Mouse (Mus musculus) NIH3T3 (cell line): Measurements from ENCODE around the gene Foxf1.

ENCODE experiments used
- DNase-seq: peaks from one replicate; pipeline ENCODE4 v3.0.0-alpha.2; 2012; ENCODE audit warnings: low read depth

Gene Foxf1

DNA sequence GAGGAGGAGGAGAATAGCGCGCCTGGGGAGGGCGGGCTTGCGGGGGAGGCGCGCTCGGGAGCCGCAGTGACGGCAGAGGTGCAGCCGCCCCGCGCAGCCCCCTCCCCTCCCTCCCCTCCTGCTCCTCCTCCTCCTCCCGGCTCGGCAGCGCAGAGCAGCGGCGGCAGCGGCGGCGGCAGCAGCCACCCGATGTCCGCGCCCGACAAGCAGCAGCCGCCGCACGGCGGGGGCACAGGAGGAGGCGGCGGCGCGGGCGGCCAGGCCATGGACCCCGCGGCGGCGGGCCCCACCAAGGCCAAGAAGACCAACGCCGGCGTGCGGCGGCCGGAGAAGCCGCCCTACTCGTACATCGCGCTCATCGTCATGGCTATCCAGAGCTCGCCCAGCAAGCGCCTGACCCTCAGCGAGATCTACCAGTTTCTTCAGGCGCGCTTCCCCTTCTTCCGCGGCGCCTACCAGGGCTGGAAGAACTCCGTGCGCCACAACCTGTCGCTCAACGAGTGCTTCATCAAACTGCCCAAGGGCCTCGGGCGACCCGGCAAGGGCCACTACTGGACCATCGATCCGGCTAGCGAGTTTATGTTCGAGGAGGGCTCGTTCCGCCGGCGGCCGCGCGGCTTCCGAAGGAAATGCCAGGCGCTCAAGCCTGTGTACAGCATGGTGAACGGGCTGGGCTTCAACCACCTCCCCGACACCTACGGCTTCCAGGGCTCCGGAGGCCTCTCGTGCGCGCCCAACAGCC, at the start of gene Foxf1:
Gene Foxf1, plus strand, starts transcription at position 177 of the 742 bp plus-strand sequence.
- peak; percentile 55 for DNase-seq

DNA sequence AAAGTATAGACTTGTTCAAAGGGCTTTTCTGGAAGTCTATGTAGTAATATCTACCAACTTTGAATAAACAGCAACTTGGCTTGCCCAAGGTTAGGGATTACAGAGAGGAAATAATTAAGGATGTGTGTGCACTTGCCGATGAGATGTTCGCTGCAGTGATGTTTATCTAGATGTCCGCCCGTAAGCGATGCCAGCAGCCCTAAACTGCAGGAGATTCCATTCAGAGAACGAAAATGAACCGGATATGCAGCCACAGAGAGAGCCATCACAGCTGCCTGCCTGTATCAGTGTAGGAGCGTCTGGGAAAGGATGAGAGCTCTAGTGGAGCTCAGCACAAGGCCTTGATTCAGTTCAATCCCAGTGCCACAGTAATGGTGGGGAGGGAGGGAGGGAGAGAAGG, 48.6 kb upstream of the Foxf1 start:
- no peak for DNase-seq

- no peak for DNase-seq
These were observed 40.3 kb upstream of the Foxf1 start for GRCm38 (mm10) chr8:121043719-121044440.

- DNase-seq: peak; percentile 11
These were observed 36.7 kb upstream of the Foxf1 start for GRCm38 (mm10) chr8:121047441-121047840.

GRCm38 (mm10) chr8:121058081-121058480, 26.1 kb upstream of the Foxf1 start:
- no peak for DNase-seq

DNA sequence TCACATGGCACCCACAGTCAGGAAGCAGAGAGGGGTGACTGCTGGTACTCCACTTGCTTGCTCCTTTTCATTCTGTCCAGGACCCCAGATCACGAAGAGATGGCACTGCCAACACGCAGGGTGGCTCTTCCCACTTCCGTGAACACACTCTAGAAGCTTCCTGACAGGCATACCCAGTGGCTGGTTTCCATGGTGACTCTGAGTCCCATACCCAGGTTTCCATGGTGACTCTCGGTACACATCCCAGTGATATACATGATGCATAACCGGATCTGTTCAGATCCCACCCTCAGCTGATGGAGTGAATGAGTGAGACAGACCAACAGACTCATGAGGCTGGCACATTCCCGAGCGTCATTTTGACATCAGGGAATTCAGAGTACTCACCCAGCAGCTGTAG, 25.1 kb upstream of the Foxf1 start:
- DNase-seq: no peak

DNA sequence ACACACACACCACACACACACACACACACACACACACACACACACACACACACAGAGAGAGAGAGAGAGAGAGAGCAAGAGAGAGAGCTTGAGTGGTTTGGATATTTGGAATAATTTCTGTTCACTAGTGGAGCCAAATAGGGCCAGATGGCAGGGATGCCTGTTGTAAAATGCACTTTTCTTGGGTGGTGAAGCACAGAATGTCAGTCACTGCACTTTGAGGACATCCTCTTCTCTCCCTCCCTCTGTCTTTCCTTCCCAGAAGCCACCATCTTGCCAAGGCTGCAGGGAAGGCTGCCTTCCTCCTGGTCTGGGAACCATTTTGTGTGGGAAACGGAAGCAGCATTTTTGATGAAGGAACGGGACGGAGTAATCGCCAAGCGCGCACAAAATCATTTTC, 21.7 kb upstream of the Foxf1 start:
- DNase-seq: no peak

DNA sequence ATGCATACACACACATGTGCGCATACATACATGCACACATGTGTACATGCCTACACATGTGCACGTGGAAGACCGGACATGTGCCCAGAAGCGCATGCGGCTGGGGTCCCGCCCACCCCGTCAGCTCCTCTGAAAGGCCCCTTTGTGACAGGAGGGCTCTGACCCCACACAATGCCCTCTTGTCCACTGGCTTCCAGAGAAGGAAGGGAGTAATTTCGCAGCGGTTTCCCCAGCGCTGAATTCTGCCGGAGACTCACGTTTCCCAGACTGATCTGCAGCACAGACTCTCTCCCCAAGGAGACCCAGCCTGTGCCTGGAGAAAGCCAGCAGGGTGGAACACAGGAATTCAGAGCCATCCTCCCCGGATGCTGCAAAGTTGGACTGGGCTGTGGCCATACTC, 20.5 kb upstream of the Foxf1 start:
- no peak for DNase-seq

DNA sequence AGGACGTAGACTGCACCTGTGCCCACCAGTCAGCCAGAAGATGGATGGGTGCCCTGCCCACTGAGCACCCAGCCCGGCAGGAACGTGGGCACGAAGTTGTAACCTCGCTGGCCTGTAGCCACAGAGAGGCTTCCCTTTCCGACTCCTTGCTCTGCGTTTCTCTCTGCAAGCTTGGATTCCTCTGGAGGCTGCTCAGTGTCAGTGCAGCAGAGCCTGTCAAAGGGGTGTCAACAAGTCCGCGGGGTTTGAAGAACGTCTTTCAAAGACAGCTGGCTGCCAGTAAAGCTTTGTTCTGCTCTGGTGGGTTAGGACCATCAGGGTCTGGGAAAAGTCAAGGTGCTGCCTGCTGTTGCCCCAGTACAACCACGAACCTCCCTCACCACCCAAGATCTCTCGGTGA, 12.7 kb upstream of the Foxf1 start:
- DNase-seq: no peak

DNA sequence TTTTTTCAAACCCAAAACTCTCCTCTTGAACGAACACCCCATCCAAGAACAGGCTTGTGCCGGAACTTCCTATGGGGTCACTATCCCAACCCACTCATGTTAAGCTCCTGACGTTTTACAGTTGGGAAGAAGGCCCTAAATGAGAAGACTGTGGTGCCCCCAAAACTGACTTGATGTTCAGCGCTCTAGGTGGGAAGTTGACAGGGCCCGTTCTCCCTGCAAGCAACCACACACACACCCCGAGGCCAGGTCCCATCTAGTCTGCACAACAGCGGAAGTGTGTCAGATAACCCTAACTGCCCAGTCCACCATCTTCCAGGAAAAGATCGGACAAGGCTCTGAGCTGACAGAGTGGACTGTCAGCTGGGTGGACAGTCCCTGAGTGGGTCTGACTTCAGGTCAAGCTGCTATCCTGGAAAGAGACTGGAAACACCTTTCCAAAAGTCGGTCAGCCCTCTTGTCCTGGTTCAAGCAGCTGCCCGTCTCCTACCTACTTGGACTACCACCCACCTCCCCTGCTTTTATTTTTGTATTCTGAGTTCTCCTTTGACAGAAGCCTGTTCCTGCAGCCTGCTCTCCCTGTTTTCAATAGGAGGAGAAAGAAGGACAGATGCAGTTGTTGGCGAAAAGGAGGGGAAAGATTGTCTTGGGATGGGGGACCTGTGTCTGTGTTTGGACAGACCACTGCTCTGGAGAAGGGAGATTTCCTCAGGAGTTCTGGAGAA, 11.6 kb upstream of the Foxf1 start:
- no peak for DNase-seq

DNA sequence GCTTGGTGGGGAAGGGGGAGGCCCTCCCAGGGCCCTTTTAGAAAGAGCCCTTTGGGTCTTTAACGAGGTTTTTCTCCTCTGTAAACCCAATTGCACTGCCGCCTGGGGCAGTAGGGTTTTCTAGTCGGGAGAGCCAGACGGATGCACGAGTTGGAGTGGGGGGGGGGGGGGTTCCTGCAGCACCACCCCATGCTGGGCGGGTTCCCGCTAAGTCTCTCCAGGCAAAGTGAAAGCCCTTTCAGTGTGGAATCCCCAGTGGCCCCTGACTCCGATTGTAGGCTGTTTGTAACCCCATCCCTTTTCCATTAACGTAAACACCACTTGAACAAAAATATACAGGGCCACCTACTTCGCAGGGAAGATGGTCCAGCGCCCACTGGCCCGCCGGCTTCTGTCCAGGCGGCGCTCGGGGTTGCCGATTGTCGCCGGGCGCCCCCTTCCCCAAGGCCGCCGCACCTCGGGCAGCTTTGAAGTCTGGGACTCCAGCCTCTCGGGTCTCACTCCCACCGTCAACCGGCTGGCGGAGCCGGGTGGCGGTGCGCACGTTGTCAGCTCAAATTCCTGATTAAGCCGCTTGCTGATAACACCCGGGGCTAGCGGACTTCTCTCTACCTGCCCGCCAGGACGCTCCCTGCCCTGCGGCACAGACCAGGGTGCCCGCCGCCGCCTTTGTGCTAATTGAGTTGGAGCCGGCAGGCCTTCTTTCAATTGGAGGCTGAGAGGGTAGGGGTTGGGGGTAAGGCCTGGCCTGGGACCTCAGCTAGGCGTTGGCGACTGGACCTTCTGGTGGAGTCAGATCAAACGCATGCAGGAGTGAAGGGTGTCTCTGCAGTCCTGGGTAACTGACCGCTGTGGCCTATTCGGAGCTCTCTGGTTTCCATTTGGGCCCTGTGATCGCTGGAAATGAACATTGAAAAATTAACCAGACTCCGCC, 10.7 kb upstream of the Foxf1 start:
- DNase-seq: no peak

DNA sequence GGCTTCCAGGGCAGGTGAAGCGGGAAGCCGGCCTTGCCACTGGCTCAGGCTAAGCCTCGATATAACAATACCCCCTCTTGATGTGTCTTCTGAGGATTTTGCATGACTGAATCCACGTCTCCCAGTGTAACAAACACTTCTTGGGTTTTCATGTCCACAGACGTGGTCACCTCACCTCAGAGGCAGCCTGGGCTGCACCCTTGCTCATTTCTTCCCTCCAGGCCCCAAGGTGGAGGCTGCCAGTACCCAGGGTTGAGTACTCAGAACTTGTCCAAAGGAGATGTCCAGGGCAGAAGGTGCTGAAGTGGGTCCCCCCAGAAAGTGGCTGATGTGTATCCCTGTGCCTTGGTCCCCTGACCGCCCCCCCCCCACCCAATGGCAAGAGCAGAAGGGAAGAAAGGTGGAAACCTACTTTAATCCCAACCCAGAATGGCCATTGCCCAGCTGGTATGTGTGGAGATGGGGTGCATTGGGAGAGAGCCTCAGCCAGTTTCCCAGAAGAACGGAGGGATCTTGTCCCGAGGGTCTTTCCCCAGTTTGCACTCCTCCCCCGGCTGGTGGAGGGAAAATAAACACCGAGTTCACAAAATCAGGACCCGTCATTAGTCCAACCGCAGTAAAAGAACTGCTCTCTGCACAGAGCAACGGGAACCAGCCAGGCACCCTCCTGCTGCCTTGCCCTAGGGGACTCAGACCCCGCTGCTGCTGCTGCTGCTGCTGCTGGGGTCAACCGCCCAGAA, 9.9 kb upstream of the Foxf1 start:
- no peak for DNase-seq

GRCm38 (mm10) chr8:121074848-121075145, 9.4 kb upstream of the Foxf1 start:
- DNase-seq: no peak

DNA sequence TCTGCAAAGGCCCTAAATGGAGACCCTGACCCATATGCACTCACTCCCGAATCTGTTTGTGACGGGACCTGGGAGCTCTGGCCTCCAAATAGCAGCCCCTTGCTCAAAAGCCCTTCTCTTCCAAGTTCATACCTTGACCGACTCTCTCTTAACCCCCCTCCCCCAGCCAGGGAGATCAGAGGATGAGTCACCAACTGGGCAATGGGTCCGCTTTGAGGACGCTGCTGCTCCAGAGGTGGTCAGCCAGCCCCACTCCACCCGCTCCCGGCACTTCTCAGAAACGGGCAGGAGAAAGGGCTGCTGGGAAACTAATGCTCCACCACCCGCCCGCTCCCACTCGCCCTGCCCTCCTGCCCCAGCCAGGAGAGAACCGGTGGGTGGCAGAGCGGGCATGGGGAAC, 8.2 kb upstream of the Foxf1 start:
- DNase-seq: no peak

DNA sequence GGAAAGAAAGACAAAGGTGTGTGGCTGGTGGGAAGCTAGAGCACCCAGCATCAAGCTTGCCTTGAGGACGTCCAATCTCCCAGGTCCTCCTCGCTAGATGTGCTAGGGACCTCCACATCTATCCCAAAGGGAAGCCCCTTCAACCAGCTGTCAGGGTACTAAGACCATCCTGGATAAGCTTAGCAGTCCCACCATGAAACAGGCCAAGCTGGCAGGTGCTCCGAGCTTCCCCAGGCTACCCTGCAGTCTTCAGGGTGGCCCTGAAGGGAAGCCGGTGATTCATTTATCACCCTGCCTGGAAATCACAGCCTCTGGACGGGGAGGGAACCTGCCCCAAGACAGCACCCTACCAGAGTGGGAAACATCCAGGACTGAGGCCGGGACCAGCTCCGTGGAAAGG, 7.6 kb upstream of the Foxf1 start:
- no peak for DNase-seq

GRCm38 (mm10) chr8:121078721-121079120, 5.5 kb upstream of the Foxf1 start:
- DNase-seq: no peak

GRCm38 (mm10) chr8:121079201-121079600, 5.0 kb upstream of the Foxf1 start:
- no peak for DNase-seq

DNA sequence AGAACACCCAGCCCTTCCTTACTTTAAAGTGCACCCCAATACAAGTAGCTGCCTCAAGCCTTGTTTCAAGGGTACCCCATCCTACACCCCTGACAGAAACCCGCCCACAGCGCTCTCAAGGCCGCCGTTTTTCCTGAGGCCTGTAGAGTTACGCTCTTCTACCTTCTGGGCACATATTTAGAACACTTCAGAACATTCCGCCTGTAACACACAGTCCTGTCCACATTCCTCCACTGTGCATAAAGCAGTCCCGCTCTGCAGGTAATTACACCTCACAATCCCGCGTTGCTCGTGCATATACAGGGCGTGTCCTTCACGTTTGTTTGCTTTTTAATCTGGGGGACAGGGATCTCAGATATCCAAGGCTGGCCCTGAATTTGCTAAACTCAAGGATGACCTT, 4.2 kb upstream of the Foxf1 start:
- no peak for DNase-seq

DNA sequence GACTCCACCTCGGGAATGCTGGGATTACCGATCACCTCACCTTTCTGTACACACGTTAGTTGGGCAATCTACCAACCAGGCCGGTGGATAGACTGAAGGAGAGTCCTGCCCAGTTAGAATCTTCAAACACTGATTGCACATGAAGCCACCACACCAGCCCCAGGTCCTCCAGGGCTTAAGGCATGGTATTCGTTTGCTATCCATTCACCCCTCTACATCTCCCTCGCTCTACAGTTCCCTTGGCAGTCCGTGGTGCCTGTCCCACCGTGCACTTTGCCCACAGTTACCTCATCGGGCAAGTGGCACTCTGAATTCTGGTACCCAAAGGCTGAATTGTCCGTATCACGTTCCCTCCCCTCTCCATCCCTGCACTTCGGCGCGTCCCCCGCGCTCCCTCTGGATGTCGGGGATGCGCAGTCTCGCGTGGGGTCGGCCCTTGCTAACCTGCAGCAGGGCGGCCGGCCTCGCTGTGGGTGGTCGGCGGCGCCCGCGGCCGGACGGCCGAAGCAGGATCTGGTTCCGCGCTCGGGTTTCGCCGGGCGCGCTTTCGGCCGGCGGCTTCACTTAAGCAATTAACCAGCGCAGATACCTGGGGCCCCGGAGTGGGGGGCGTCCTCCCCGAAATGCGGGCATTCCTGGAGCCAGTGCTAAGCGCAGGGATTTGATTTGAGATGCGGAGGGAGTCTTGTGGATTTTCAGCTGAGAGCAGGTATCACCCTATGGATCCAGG, 3.7 kb upstream of the Foxf1 start:
- DNase-seq: no peak

GRCm38 (mm10) chr8:121081398-121081797, 2.8 kb upstream of the Foxf1 start:
- DNase-seq: no peak
